Mouse (Mus musculus): Measurements from ENCODE around the gene Ms4a18. TPM values are rescaled to one million over a fixed set of nuclear protein-coding genes. Genes with fewer than 3 reads are reported as not detected.

Ms4a18 gene
- polyA plus RNA-seq, 1 experiment: not detected

DNA sequence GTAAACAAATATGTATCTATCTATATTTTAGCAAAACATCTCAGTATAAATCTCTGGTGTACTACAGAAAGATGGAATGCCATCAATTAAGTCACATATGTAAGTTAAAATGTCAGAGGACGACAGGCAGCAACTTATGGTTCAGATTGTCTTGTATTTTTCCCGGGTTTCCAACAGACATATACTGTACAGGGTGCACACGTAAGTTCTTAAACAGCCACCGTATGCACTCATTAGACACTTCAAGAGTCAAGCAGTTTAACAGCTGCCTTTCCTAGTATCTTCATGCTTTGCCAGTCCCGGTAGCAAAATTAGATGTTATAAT is 26.8 kb upstream of the Ms4a18 start:
- Histone ChIP-seq H3K36me3 (ENCODE audit: control insufficient read depth, insufficient read depth, low read length, poor library complexity, severe bottlenecking) (no peaks in the 10 kb centered on the region), H3K9me3 (replicated peaks; ENCODE audit: control insufficient read depth, insufficient read depth, low read length, poor library complexity, severe bottlenecking) (no peaks in the 10 kb centered on the region), H3K4me3 (ENCODE audit: low read depth, low read length) (no peak overlapping the region), H3K4me1 (ENCODE audit: control insufficient read depth, insufficient read depth, low read length) (no peaks in the 10 kb centered on the region), H3K9ac (ENCODE audit: low read depth, poor library complexity, severe bottlenecking) (no peak overlapping the region), H3K27ac (ENCODE audit: insufficient read depth, low read length) (no peak overlapping the region), H3K27me3 (ENCODE audit: control insufficient read depth, insufficient read depth, low read length, poor library complexity, severe bottlenecking) (no peaks in the 10 kb centered on the region; the same call in 1 of the 2 replicates)
- no peak for TF ChIP-seq EP300 (IDR thresholded peaks at IDR 0.05; ENCODE audit: insufficient read depth, low read depth, low read length)
- no peak for TF ChIP-seq POLR2A (IDR thresholded peaks at IDR 0.05; ENCODE audit: insufficient read depth, low read length)
- no peak for TF ChIP-seq CTCF (IDR thresholded peaks at IDR 0.05; ENCODE audit: low read depth, low read length)

DNA sequence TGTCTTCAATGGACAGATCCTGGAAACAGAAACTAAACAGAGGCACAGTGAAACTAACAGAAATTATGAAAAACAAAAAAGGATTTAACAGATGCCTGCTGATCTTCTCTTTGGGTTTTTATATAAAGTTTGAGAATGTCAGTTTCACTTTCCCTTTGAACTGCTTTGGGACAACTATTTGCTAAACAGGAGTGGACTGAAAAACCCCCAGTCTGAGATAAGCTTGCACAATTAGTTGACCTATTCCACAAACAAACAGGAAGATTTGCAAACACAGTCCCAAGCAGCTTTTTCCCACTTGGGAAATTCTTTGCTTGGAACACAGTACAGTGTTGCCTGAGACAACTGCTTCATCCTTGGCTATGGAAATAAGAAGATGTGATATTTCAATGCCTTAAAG is 19.7 kb upstream of the Ms4a18 start:
- TF ChIP-seq CTCF (IDR thresholded peaks at IDR 0.05; ENCODE audit: low read depth, low read length): no peak
- TF ChIP-seq POLR2A (IDR thresholded peaks at IDR 0.05; ENCODE audit: insufficient read depth, low read length): no peak
- H3K4me3 ChIP-seq (ENCODE audit: low read depth, low read length): no peak overlapping the region
- H3K4me1 ChIP-seq (ENCODE audit: control insufficient read depth, insufficient read depth, low read length): no peaks in the 10 kb centered on the region

DNA sequence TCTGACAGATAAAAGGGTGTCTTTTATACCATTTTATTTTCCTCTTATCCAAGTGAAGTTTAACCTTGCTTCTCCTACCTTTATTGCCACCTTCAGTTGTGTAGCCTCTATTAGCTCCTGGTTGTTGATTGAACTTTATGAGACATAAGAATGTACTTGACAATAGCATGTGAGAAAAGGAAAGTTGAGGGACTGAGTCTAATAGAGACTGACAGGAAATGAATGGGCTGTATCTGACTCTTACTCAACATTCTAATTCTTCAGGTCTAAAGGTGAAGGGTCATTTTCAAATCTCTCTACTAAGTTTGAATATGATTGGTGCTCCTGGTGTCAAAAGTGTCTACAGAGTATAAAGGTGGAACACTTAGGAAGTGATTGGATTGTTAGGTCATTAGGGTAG is 4.6 kb upstream of the Ms4a18 start:
- H3K9ac ChIP-seq (ENCODE audit: low read depth, poor library complexity, severe bottlenecking): no peak overlapping the region
- TF ChIP-seq EP300 (IDR thresholded peaks at IDR 0.05; ENCODE audit: insufficient read depth, low read depth, low read length) (no peak), CTCF (IDR thresholded peaks at IDR 0.05; ENCODE audit: low read depth, low read length) (no peak), POLR2A (IDR thresholded peaks at IDR 0.05; ENCODE audit: insufficient read depth, low read length) (no peak)
- H3K9me3 ChIP-seq (replicated peaks; ENCODE audit: control insufficient read depth, insufficient read depth, low read length, poor library complexity, severe bottlenecking): no peaks in the 10 kb centered on the region
- H3K27ac ChIP-seq (ENCODE audit: insufficient read depth, low read length): no peak overlapping the region
- no peaks in the 10 kb centered on the region for H3K4me1 ChIP-seq (ENCODE audit: control insufficient read depth, insufficient read depth, low read length)
- H3K36me3 ChIP-seq (ENCODE audit: control insufficient read depth, insufficient read depth, low read length, poor library complexity, severe bottlenecking): no peaks in the 10 kb centered on the region
- H3K4me3 ChIP-seq (ENCODE audit: low read depth, low read length): no peak overlapping the region
- no peaks in the 10 kb centered on the region for H3K27me3 ChIP-seq (ENCODE audit: control insufficient read depth, insufficient read depth, low read length, poor library complexity, severe bottlenecking)

More for the DNA sequence above, 19.7 kb upstream of the Ms4a18 start:
- H3K9me3 ChIP-seq (replicated peaks; ENCODE audit: control insufficient read depth, insufficient read depth, low read length, poor library complexity, severe bottlenecking): peaks cover 3% of the 10 kb centered on the region; the same call in 1 of the 2 replicates
- no peaks in the 10 kb centered on the region for H3K36me3 ChIP-seq (ENCODE audit: control insufficient read depth, insufficient read depth, low read length, poor library complexity, severe bottlenecking)
- no peaks in the 10 kb centered on the region for H3K27me3 ChIP-seq (ENCODE audit: control insufficient read depth, insufficient read depth, low read length, poor library complexity, severe bottlenecking)
- H3K27ac ChIP-seq (ENCODE audit: insufficient read depth, low read length): no peak overlapping the region
- no peak overlapping the region for H3K9ac ChIP-seq (ENCODE audit: low read depth, poor library complexity, severe bottlenecking)

DNA sequence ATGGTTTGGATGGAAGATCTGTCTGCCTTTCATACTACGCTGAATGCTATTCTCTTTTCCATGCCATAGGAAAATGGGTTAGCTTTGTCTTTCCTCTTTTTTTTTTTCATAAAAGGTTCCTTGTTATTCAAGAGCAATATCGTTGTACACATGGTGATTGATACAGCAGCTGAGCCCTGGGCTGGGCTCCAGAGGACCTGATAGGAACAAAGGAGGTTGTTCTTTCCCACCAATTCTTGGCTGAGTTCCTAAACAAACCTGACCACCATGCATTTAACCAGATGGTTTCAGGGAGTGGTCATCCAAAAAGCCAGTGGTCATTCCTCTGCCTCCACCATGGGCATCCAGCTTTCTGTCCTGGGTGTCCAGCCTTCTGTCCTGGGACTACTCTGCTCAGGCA is 580 bp downstream of the Ms4a18 start:
- Histone ChIP-seq H3K4me1 (ENCODE audit: control insufficient read depth, insufficient read depth, low read length) (no peaks in the 10 kb centered on the region), H3K27me3 (ENCODE audit: control insufficient read depth, insufficient read depth, low read length, poor library complexity, severe bottlenecking) (no peaks in the 10 kb centered on the region), H3K9ac (ENCODE audit: low read depth, poor library complexity, severe bottlenecking) (no peak overlapping the region), H3K36me3 (ENCODE audit: control insufficient read depth, insufficient read depth, low read length, poor library complexity, severe bottlenecking) (no peaks in the 10 kb centered on the region), H3K4me3 (ENCODE audit: low read depth, low read length) (no peak overlapping the region), H3K9me3 (replicated peaks; ENCODE audit: control insufficient read depth, insufficient read depth, low read length, poor library complexity, severe bottlenecking) (no peaks in the 10 kb centered on the region), H3K27ac (ENCODE audit: insufficient read depth, low read length) (no peak overlapping the region)
- TF ChIP-seq CTCF (IDR thresholded peaks at IDR 0.05; ENCODE audit: low read depth, low read length) (no peak), POLR2A (IDR thresholded peaks at IDR 0.05; ENCODE audit: insufficient read depth, low read length) (no peak), EP300 (IDR thresholded peaks at IDR 0.05; ENCODE audit: insufficient read depth, low read depth, low read length) (no peak)

DNA sequence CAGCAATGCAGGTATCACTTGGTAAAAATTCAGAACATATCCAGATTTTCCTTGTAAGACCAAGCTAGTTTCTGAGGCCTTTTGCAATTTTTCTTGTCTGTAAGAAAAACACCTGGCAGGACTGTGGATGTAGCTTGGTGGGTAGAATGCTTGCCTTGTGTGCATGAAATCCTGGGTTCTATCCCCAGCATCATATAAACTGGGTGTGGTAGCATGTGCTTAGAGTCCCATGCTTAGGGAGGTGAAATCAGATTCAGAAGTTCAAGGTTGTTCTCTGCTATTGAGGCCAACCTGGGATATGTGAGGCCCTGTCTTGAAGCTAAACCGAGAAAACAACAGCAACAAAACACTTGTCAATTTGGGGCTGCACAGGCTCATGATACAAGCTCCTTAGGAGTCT is 1.8 kb downstream of the Ms4a18 start:
- Histone ChIP-seq H3K27me3 (ENCODE audit: control insufficient read depth, insufficient read depth, low read length, poor library complexity, severe bottlenecking) (no peaks in the 10 kb centered on the region), H3K36me3 (ENCODE audit: control insufficient read depth, insufficient read depth, low read length, poor library complexity, severe bottlenecking) (no peaks in the 10 kb centered on the region), H3K4me1 (ENCODE audit: control insufficient read depth, insufficient read depth, low read length) (no peaks in the 10 kb centered on the region), H3K27ac (ENCODE audit: insufficient read depth, low read length) (no peak overlapping the region), H3K9ac (ENCODE audit: low read depth, poor library complexity, severe bottlenecking) (no peak overlapping the region), H3K4me3 (ENCODE audit: low read depth, low read length) (no peak overlapping the region), H3K9me3 (replicated peaks; ENCODE audit: control insufficient read depth, insufficient read depth, low read length, poor library complexity, severe bottlenecking) (no peaks in the 10 kb centered on the region)
- no peak for TF ChIP-seq EP300 (IDR thresholded peaks at IDR 0.05; ENCODE audit: insufficient read depth, low read depth, low read length)
- TF ChIP-seq POLR2A (IDR thresholded peaks at IDR 0.05; ENCODE audit: insufficient read depth, low read length): no peak
- no peak for TF ChIP-seq CTCF (IDR thresholded peaks at IDR 0.05; ENCODE audit: low read depth, low read length)

DNA sequence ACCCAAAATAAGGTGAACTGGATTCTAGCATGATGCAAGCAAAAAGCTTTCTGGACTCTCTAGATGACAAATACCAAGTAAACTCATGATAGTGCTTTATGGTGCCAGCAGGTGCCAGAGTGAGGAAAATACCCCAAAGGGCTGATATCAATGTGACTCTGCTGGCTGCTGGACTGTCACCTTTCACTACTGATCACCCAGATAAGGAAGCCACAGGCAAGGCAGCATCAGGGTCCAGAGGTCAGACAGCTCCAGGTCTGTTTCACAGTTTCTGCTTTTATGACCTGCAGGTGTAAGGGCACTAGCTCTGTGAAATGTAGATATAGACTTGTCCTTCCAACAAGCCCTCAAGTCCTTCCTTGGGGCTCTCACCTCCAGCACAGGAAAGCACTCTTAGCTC is 2.4 kb downstream of the Ms4a18 start:
- TF ChIP-seq POLR2A (IDR thresholded peaks at IDR 0.05; ENCODE audit: insufficient read depth, low read length) (no peak), CTCF (IDR thresholded peaks at IDR 0.05; ENCODE audit: low read depth, low read length) (no peak), EP300 (IDR thresholded peaks at IDR 0.05; ENCODE audit: insufficient read depth, low read depth, low read length) (no peak)
- no peaks in the 10 kb centered on the region for H3K9me3 ChIP-seq (replicated peaks; ENCODE audit: control insufficient read depth, insufficient read depth, low read length, poor library complexity, severe bottlenecking)
- H3K27me3 ChIP-seq (ENCODE audit: control insufficient read depth, insufficient read depth, low read length, poor library complexity, severe bottlenecking): no peaks in the 10 kb centered on the region
- no peaks in the 10 kb centered on the region for H3K4me1 ChIP-seq (ENCODE audit: control insufficient read depth, insufficient read depth, low read length)
- H3K36me3 ChIP-seq (ENCODE audit: control insufficient read depth, insufficient read depth, low read length, poor library complexity, severe bottlenecking): no peaks in the 10 kb centered on the region
- H3K27ac ChIP-seq (ENCODE audit: insufficient read depth, low read length): no peak overlapping the region
- no peak overlapping the region for H3K9ac ChIP-seq (ENCODE audit: low read depth, poor library complexity, severe bottlenecking)
- no peak overlapping the region for H3K4me3 ChIP-seq (ENCODE audit: low read depth, low read length)
